Mouse (Mus musculus) neutrophil, adult 5-6 weeks (primary cell): Measurements from ENCODE around the gene Eif2s2. TPM values are rescaled to one million over a fixed set of nuclear protein-coding genes. Genes with fewer than 3 reads are reported as not detected.

Source experiments
- total RNA-seq: library from RNA; stranded (forward); fragments of 200-1000 nt; gene quantifications from 2 replicates; pipeline ENCODE4 v1.2.3, GENCODE M21; 2017

Eif2s2 gene
- total RNA-seq, 1 experiment from 2014 or later = 71.1 TPM

Other genes starting within 250 kb of the Eif2s2 start
- gene Chmp4b, start 241.2 kb downstream of the Eif2s2 start, total RNA-seq = 151 and 159 TPM in 2 replicates
- not detected in 2 replicates for gene Gm14214, start 122.9 kb downstream of the Eif2s2 start, total RNA-seq
- 106 and 108 TPM in 2 replicates for gene Raly, start 101.8 kb downstream of the Eif2s2 start, total RNA-seq
- gene a, start 101.5 kb downstream of the Eif2s2 start, total RNA-seq = not detected in 2 replicates
- not detected in 2 replicates for gene Gm14226, start 125.3 kb upstream of the Eif2s2 start, total RNA-seq
- gene Ahcy, start 181.6 kb upstream of the Eif2s2 start, total RNA-seq = 16.5 and 19.0 TPM in 2 replicates
- 134 and 145 TPM in 2 replicates for gene Itch, start 240.6 kb upstream of the Eif2s2 start, total RNA-seq